Mouse (Mus musculus): ENCODE measurements around the gene Oas3.

DNA sequence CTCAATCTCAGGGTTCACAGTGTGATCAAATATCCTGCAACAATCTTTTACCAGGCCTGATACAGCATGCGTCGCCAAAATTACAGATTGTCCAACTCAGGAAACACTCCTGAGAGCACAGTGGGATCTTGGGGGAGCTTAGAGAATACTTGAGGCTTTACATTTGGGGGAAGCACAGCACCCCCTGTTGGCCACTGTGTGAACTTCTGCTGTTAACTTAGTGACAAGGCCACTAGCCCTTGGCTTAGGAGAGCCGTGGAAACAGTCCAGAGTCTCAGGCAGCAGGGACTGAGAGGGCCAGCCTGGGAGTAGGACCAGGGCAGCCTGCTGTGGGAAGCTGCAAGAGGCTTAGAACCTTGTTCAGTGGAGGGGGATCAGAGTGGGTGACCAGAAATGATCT is 38.5 kb upstream of the Oas3 start:
- TF ChIP-seq POLR2A (IDR thresholded peaks at IDR 0.05; ENCODE audit: control insufficient read depth, extremely low read depth, insufficient read depth, low read length, poor library complexity) (no peak), CTCF (IDR thresholded peaks at IDR 0.05; ENCODE audit: borderline replicate concordance, control insufficient read depth, extremely low read depth, insufficient read depth, low read length, poor library complexity) (peak; percentile 65; the same call in 1 of the 2 replicates)

Data from thymus, adult 2 months (tissue).